Mouse (Mus musculus) E14TG2a.4 (cell line): ENCODE data around the gene Ino80.

Experiments used
- CTCF ChIP-seq: conservative IDR thresholded peaks from 2 replicates; pipeline ENCODE4 v1.5.1; 2014; ENCODE audit warnings: low read length
- NANOG ChIP-seq: IDR thresholded peaks from 2 replicates; pipeline ENCODE4 v1.6.1; 2014; ENCODE audit warnings: borderline replicate concordance, low read length, mixed read lengths
- POU5F1 ChIP-seq: IDR thresholded peaks from 2 replicates; pipeline ENCODE4 v1.6.1; 2014; ENCODE audit warnings: low read length, borderline replicate concordance

- no peak for TF ChIP-seq CTCF
- no peak for TF ChIP-seq NANOG
- no peak for TF ChIP-seq POU5F1
Observed at GRCm38 (mm10) chr2:119408278-119408677, 69.2 kb downstream of the Ino80 start.
